Mouse (Mus musculus) forebrain, embryonic 12.5 days (tissue): ENCODE measurements around the gene Ccdc30. TPM values are rescaled to one million over a fixed set of nuclear protein-coding genes. Genes with fewer than 3 reads are reported as not detected.
A peak's percentile ranks its signal among the peaks of the same experiment; 100 is the strongest.
"Not testable (repeated sequence)": the region's sequence is repeated elsewhere in the genome, so short reads cannot be mapped to it uniquely, and the experiment has no call there.

Experiments used
- ATAC-seq: fragments of 200-750 bp; cut with Nextera tagmentation; 2 replicates; pipeline ENCODE4 v1.8.0; 2017; ENCODE audit warnings: moderate TSS enrichment; ENCODE audit not compliant: low FRiP score
- H3K27ac ChIP-seq: fragments of 300-500 bp; sonication (generic); 2 replicates; pipeline ENCODE4 v1.5.1; 2016; ENCODE audit warnings: mild to moderate bottlenecking
- H3K27me3 ChIP-seq: fragments of 300-500 bp; sonication (generic); 2 replicates; pipeline ENCODE4 v1.6.1; 2016; ENCODE audit warnings: mild to moderate bottlenecking
- H3K36me3 ChIP-seq: fragments of 300-500 bp; sonication (generic); replicated peaks from 2 replicates; pipeline ENCODE4 v1.6.1; 2016; ENCODE audit warnings: mild to moderate bottlenecking
- H3K4me1 ChIP-seq: fragments of 300-500 bp; sonication (generic); 2 replicates; pipeline ENCODE4 v1.6.1; 2016
- H3K4me2 ChIP-seq: fragments of 300-500 bp; sonication (generic); 2 replicates; pipeline ENCODE4 v1.6.1; 2016; ENCODE audit warnings: mild to moderate bottlenecking, moderate library complexity
- H3K4me3 ChIP-seq: fragments of 300-500 bp; sonication (generic); replicated peaks from 2 replicates; pipeline ENCODE4 v1.5.1; 2016; ENCODE audit warnings: mild to moderate bottlenecking
- H3K9ac ChIP-seq: fragments of 300-500 bp; sonication (generic); 2 replicates; pipeline ENCODE4 v1.6.1; 2016; ENCODE audit warnings: mild to moderate bottlenecking
- H3K9me3 ChIP-seq: fragments of 300-500 bp; sonication (generic); 2 replicates; pipeline ENCODE4 v1.6.1; 2016
- WGBS: fragments of 180-500 bp; shearing (Covaris S2); methylation state at CpG from one replicate; pipeline ENCODE4 v1.1.7; 2016; 5-methylcytosine and 5-hydroxymethylcytosine counted together
- polyA plus RNA-seq: library from polyadenylated mRNA; unstranded; fragments of >200 nt; fragmentation: Nextera tagmentation; extraction: Ambion mirVana; gene quantifications from 2 replicates; pipeline ENCODE4 v1.2.1, GENCODE M21; 2016

Ccdc30 gene
- polyA plus RNA-seq, 1 experiment from 2014 or later = 13.4 TPM

GRCm38 (mm10) chr4:119294415-119295133 is 120.7 kb downstream of the Ccdc30 start, which contains the start of gene Ybx1:
TSS of gene Ybx1 (minus strand) at chr4:119294604.
- Histone ChIP-seq H3K4me3 (peak within 1 kb of the TSS; percentile 100), H3K9ac (peak within 1 kb of the TSS; percentile 99), H3K36me3 (peaks cover 10% of the 10 kb centered on the region), H3K4me1 (peaks cover 26% of the 10 kb centered on the region), H3K27ac (peak within 1 kb of the TSS; percentile 94), H3K9me3 (no peaks in the 10 kb centered on the region), H3K27me3 (no peaks in the 10 kb centered on the region), H3K4me2 (peak within 1 kb of the TSS; percentile 83)
- WGBS = under 1% methylated on average over 58 of the region's 61 CpGs
- peak; percentile 99 for ATAC-seq

- H3K9me3 ChIP-seq = no peaks in the 10 kb centered on the region
- peak; percentile 45 for ATAC-seq
- H3K27me3 ChIP-seq = no peaks in the 10 kb centered on the region
- H3K4me1 ChIP-seq = peaks cover 29% of the 10 kb centered on the region
- under 1% methylated on average over 59 of the region's 80 CpGs for WGBS
- H3K27ac ChIP-seq = peak overlapping the region; percentile 94
- H3K4me2 ChIP-seq = peak overlapping the region; percentile 83
- peaks cover 14% of the 10 kb centered on the region for H3K36me3 ChIP-seq
- peak overlapping the region; percentile 99 for H3K9ac ChIP-seq
- H3K4me3 ChIP-seq = peak overlapping the region; percentile 100
Measured at GRCm38 (mm10) chr4:119293574-119294258, 121.6 kb downstream of the Ccdc30 start.

- Histone ChIP-seq H3K27ac (peak overlapping the region; percentile 94), H3K27me3 (no peaks in the 10 kb centered on the region), H3K36me3 (peaks cover 19% of the 10 kb centered on the region), H3K9ac (peak overlapping the region; percentile 99), H3K9me3 (no peaks in the 10 kb centered on the region), H3K4me1 (peaks cover 33% of the 10 kb centered on the region), H3K4me2 (peak overlapping the region; percentile 83), H3K4me3 (peak overlapping the region; percentile 100)
- WGBS = 3% methylated on average over 24 of the region's 24 CpGs
- no peak for ATAC-seq
Measured at GRCm38 (mm10) chr4:119292771-119293573, 122.3 kb downstream of the Ccdc30 start.

GRCm38 (mm10) chr4:119291921-119292320 is 123.4 kb downstream of the Ccdc30 start:
- ATAC-seq = no peak
- Histone ChIP-seq H3K27me3 (no peaks in the 10 kb centered on the region), H3K27ac (no peak overlapping the region), H3K9ac (peak overlapping the region; percentile 99), H3K9me3 (no peaks in the 10 kb centered on the region), H3K4me1 (peaks cover 33% of the 10 kb centered on the region), H3K4me2 (peak overlapping the region; percentile 83), H3K4me3 (peak overlapping the region; percentile 100), H3K36me3 (peaks cover 25% of the 10 kb centered on the region)
- WGBS = 71% methylated on average over 1 of the region's 1 CpGs

GRCm38 (mm10) chr4:119285336-119285735 is 130.0 kb downstream of the Ccdc30 start:
- no peak for ATAC-seq
- WGBS = 81% methylated on average over 2 of the region's 2 CpGs
- Histone ChIP-seq H3K9ac (no peak overlapping the region), H3K9me3 (no peaks in the 10 kb centered on the region), H3K4me1 (peaks cover 9% of the 10 kb centered on the region; the same call in 1 of the 2 replicates), H3K4me3 (no peak overlapping the region), H3K27me3 (no peaks in the 10 kb centered on the region), H3K4me2 (no peak overlapping the region), H3K36me3 (peaks cover 69% of the 10 kb centered on the region), H3K27ac (no peak overlapping the region)

GRCm38 (mm10) chr4:119284861-119285260 is 130.5 kb downstream of the Ccdc30 start:
- H3K4me1 ChIP-seq = peaks cover 7% of the 10 kb centered on the region; the same call in 1 of the 2 replicates
- no peak overlapping the region for H3K4me2 ChIP-seq
- no peak overlapping the region for H3K9ac ChIP-seq
- ATAC-seq = no peak
- H3K4me3 ChIP-seq = no peak overlapping the region
- H3K27ac ChIP-seq = no peak overlapping the region
- WGBS = 86% methylated on average over 1 of the region's 1 CpGs
- H3K36me3 ChIP-seq = peaks cover 71% of the 10 kb centered on the region
- no peaks in the 10 kb centered on the region for H3K9me3 ChIP-seq
- H3K27me3 ChIP-seq = no peaks in the 10 kb centered on the region

GRCm38 (mm10) chr4:119278784-119279183 is 136.5 kb downstream of the Ccdc30 start:
- not testable (repeated sequence) for H3K4me3 ChIP-seq, ATAC-seq, H3K27ac ChIP-seq, H3K9ac ChIP-seq, H3K4me1 ChIP-seq, H3K4me2 ChIP-seq, H3K27me3 ChIP-seq, H3K9me3 ChIP-seq
- peaks cover 93% of the 10 kb centered on the region for H3K36me3 ChIP-seq
- 93% methylated on average over 15 of the region's 15 CpGs for WGBS

GRCm38 (mm10) chr4:119275726-119276125 is 139.6 kb downstream of the Ccdc30 start:
- Histone ChIP-seq H3K27me3 (no peaks in the 10 kb centered on the region), H3K4me3 (no peak overlapping the region), H3K9me3 (no peaks in the 10 kb centered on the region), H3K36me3 (peaks cover 93% of the 10 kb centered on the region), H3K9ac (no peak overlapping the region), H3K4me2 (no peak overlapping the region), H3K27ac (no peak overlapping the region), H3K4me1 (no peaks in the 10 kb centered on the region)
- WGBS = 91% methylated on average over 2 of the region's 2 CpGs
- ATAC-seq = no peak

GRCm38 (mm10) chr4:119275226-119275625 is 140.1 kb downstream of the Ccdc30 start:
- WGBS = 86% methylated on average over 2 of the region's 2 CpGs
- Histone ChIP-seq H3K9me3 (no peaks in the 10 kb centered on the region), H3K27me3 (no peaks in the 10 kb centered on the region), H3K4me2 (no peak overlapping the region), H3K4me1 (no peaks in the 10 kb centered on the region), H3K36me3 (peaks cover 95% of the 10 kb centered on the region), H3K9ac (no peak overlapping the region), H3K4me3 (no peak overlapping the region), H3K27ac (no peak overlapping the region)
- ATAC-seq = no peak

GRCm38 (mm10) chr4:119274627-119275026 is 140.7 kb downstream of the Ccdc30 start:
- Histone ChIP-seq H3K4me2 (no peak overlapping the region), H3K9me3 (no peaks in the 10 kb centered on the region), H3K27ac (no peak overlapping the region), H3K9ac (no peak overlapping the region), H3K27me3 (no peaks in the 10 kb centered on the region), H3K4me3 (no peak overlapping the region), H3K4me1 (no peaks in the 10 kb centered on the region), H3K36me3 (peaks cover 94% of the 10 kb centered on the region)
- ATAC-seq = no peak
- WGBS = 94% methylated on average over 1 of the region's 1 CpGs
